Mouse (Mus musculus) kidney, postnatal 14 days (tissue): ENCODE data around the gene Rarb.
A peak's percentile ranks its signal among the peaks of the same experiment; 100 is the strongest.

Source experiments
- DNase-seq: peaks from one replicate; pipeline ENCODE4 v3.0.0; 2022; ENCODE audit warnings: mixed read lengths

Gene Rarb

GRCm38 (mm10) chr14:16733595-16734298 is 85.2 kb downstream of the Rarb start:
- DNase-seq = no peak

- no peak for DNase-seq
Measured at GRCm38 (mm10) chr14:16732054-16732453, 86.9 kb downstream of the Rarb start.

- DNase-seq = peak; percentile 47
Measured at GRCm38 (mm10) chr14:16728175-16728838, 90.6 kb downstream of the Rarb start.

- no peak for DNase-seq
Measured at GRCm38 (mm10) chr14:16723991-16724390, 95.0 kb downstream of the Rarb start.

- no peak for DNase-seq
Measured at GRCm38 (mm10) chr14:16717821-16718220, 101.1 kb downstream of the Rarb start.

GRCm38 (mm10) chr14:16714344-16714955 is 104.5 kb downstream of the Rarb start:
- DNase-seq = no peak

- DNase-seq = no peak
Measured at GRCm38 (mm10) chr14:16713773-16714172, 105.2 kb downstream of the Rarb start.

GRCm38 (mm10) chr14:16699228-16699627 is 119.7 kb downstream of the Rarb start:
- peak; percentile 13 for DNase-seq

- DNase-seq = peak; percentile 69
Measured at GRCm38 (mm10) chr14:16695453-16696120, 123.4 kb downstream of the Rarb start.

GRCm38 (mm10) chr14:16678335-16678734 is 140.6 kb downstream of the Rarb start:
- no peak for DNase-seq

GRCm38 (mm10) chr14:16677081-16677480 is 141.9 kb downstream of the Rarb start:
- peak; percentile 9 for DNase-seq

GRCm38 (mm10) chr14:16670571-16670970 is 148.4 kb downstream of the Rarb start:
- no peak for DNase-seq

GRCm38 (mm10) chr14:16639153-16639943 is 179.6 kb downstream of the Rarb start:
- no peak for DNase-seq

GRCm38 (mm10) chr14:16613975-16614374 is 205.0 kb downstream of the Rarb start:
- no peak for DNase-seq

GRCm38 (mm10) chr14:16605480-16605879 is 213.5 kb downstream of the Rarb start:
- no peak for DNase-seq

- no peak for DNase-seq
Measured at GRCm38 (mm10) chr14:16604469-16605064, 214.4 kb downstream of the Rarb start.

- DNase-seq = peak; percentile 80
Measured at GRCm38 (mm10) chr14:16603040-16603590, 215.8 kb downstream of the Rarb start.

- no peak for DNase-seq
Measured at GRCm38 (mm10) chr14:16599224-16599623, 219.7 kb downstream of the Rarb start.

- peak; percentile 44 for DNase-seq
Measured at GRCm38 (mm10) chr14:16598074-16598501, 220.9 kb downstream of the Rarb start.

- DNase-seq = no peak
Measured at GRCm38 (mm10) chr14:16589139-16589538, 229.8 kb downstream of the Rarb start.

GRCm38 (mm10) chr14:16578100-16578499 is 240.9 kb downstream of the Rarb start:
- no peak for DNase-seq

GRCm38 (mm10) chr14:16577049-16577448 is 241.9 kb downstream of the Rarb start:
- peak; percentile 58 for DNase-seq
